Mouse (Mus musculus) CH12.LX (cell line): ENCODE data around the gene Olfr1417. TPM values are rescaled to one million over a fixed set of nuclear protein-coding genes. Genes with fewer than 3 reads are reported as not detected.

ENCODE experiments used
- DNase-seq: peaks from one replicate; pipeline ENCODE4 v3.0.0-alpha.2; 2013; ENCODE audit errors: extremely low read depth
- H3K27ac ChIP-seq: 2 replicates; pipeline ENCODE4 v1.5.1; 2012; ENCODE audit warnings: low read depth, mild to moderate bottlenecking, control low read depth, moderate library complexity; ENCODE audit not compliant: insufficient read depth
- H3K27me3 ChIP-seq: replicated peaks from 2 replicates; pipeline ENCODE3; 2012; ENCODE audit warnings: inconsistent platforms
- H3K36me3 ChIP-seq, 2 experiments: replicated peaks in 1 of 2; 2 replicates each; pipeline versions ENCODE3 to v1.6.1; 2012; ENCODE audit warnings: inconsistent platforms in 1 of 2, low read length in 1 of 2, mild to moderate bottlenecking in 1 of 2, mixed read lengths in 1 of 2, moderate library complexity in 1 of 2; ENCODE audit not compliant: control insufficient read depth in 1 of 2, insufficient read depth in 1 of 2
- H3K4me1 ChIP-seq, 2 experiments: 2 replicates each; pipeline ENCODE4 v1.6.1; 2012; ENCODE audit warnings: inconsistent platforms in 1 of 2, moderate library complexity in 1 of 2; ENCODE audit not compliant: insufficient read depth in 2 of 2, control insufficient read depth in 1 of 2
- H3K4me2 ChIP-seq: 2 replicates; pipeline ENCODE4 v1.6.1; 2012; ENCODE audit warnings: low read depth, mild to moderate bottlenecking, control low read depth; ENCODE audit not compliant: poor library complexity, insufficient read depth, severe bottlenecking
- H3K4me3 ChIP-seq, 3 experiments: fragments of 150-350 bp in 1 of 3; sonication (generic) in 1 of 3; replicated peaks in 1 of 3; 2 replicates each; pipeline versions ENCODE3 to v1.5.1; 2011 to 2012; ENCODE audit warnings: low read depth in 2 of 3, low read length in 2 of 3, mild to moderate bottlenecking in 2 of 3, moderate library complexity in 2 of 3, control low read depth in 1 of 3, improper control_type of control experiment in 1 of 3, inconsistent platforms in 1 of 3, mixed read lengths in 1 of 3; ENCODE audit not compliant: poor library complexity in 1 of 3
- H3K79me2 ChIP-seq: replicated peaks from 2 replicates; pipeline ENCODE4 v1.6.1; 2012; ENCODE audit warnings: mild to moderate bottlenecking, moderate library complexity; ENCODE audit not compliant: control insufficient read depth, poor library complexity, insufficient read depth, severe bottlenecking; ENCODE audit errors: extremely low read depth
- H3K9ac ChIP-seq: 2 replicates; pipeline ENCODE4 v1.6.1; 2012; ENCODE audit warnings: low read depth, mild to moderate bottlenecking, control low read depth, moderate library complexity; ENCODE audit not compliant: insufficient read depth
- H3K9me3 ChIP-seq: replicated peaks from 2 replicates; pipeline ENCODE3; 2012; ENCODE audit warnings: low read length, inconsistent platforms, mixed read lengths
- BHLHE40 ChIP-seq: IDR thresholded peaks from 2 replicates; pipeline ENCODE4 v1.6.1; 2011; ENCODE audit warnings: mild to moderate bottlenecking, low read depth, low read length, improper control_type of control experiment
- CHD1 ChIP-seq: IDR thresholded peaks from 2 replicates; pipeline ENCODE4 v1.6.1; 2012; ENCODE audit warnings: low read depth, low read length, improper control_type of control experiment, inconsistent platforms
- CHD2 ChIP-seq: IDR thresholded peaks from 2 replicates; pipeline ENCODE4 v1.6.1; 2011; ENCODE audit warnings: low read length, improper control_type of control experiment
- ELF1 ChIP-seq: IDR thresholded peaks from 2 replicates; pipeline ENCODE4 v1.6.1; 2014; ENCODE audit warnings: low read depth, mild to moderate bottlenecking, inconsistent platforms, low read length, improper control_type of control experiment
- EP300 ChIP-seq: IDR thresholded peaks from 2 replicates; pipeline ENCODE4 v1.6.1; 2011; ENCODE audit warnings: low read length, improper control_type of control experiment
- ETS1 ChIP-seq: conservative IDR thresholded peaks from 2 replicates; pipeline ENCODE4 v1.6.1; 2012; ENCODE audit warnings: low read depth, mild to moderate bottlenecking, inconsistent platforms, low read length, improper control_type of control experiment, moderate library complexity
- GABPA ChIP-seq: IDR thresholded peaks from 2 replicates; pipeline ENCODE4 v1.6.1; 2012; ENCODE audit warnings: low read depth, low read length, improper control_type of control experiment, inconsistent platforms; ENCODE audit not compliant: insufficient replicate concordance
- HCFC1 ChIP-seq: IDR thresholded peaks from 2 replicates; pipeline ENCODE4 v1.6.1; 2012; ENCODE audit warnings: low read depth, mild to moderate bottlenecking, inconsistent platforms, low read length, improper control_type of control experiment
- JUN ChIP-seq: IDR thresholded peaks from 2 replicates; pipeline ENCODE4 v1.6.1; 2011; ENCODE audit warnings: low read depth, mild to moderate bottlenecking, low read length, improper control_type of control experiment, moderate library complexity; ENCODE audit not compliant: insufficient read depth
- JUND ChIP-seq: conservative IDR thresholded peaks from 2 replicates; pipeline ENCODE4 v1.6.1; 2011; ENCODE audit warnings: low read depth, low read length, improper control_type of control experiment
- KAT2A ChIP-seq: IDR thresholded peaks from 2 replicates; pipeline ENCODE4 v1.6.1; 2012; ENCODE audit warnings: low read length, improper control_type of control experiment, inconsistent platforms; ENCODE audit not compliant: insufficient replicate concordance
- MAFK ChIP-seq: IDR thresholded peaks from 2 replicates; pipeline ENCODE4 v1.6.1; 2011; ENCODE audit warnings: low read length, improper control_type of control experiment; ENCODE audit not compliant: insufficient replicate concordance
- MAX ChIP-seq: IDR thresholded peaks from 2 replicates; pipeline ENCODE4 v1.6.1; 2011; ENCODE audit warnings: low read length, improper control_type of control experiment
- MAZ ChIP-seq: IDR thresholded peaks from 2 replicates; pipeline ENCODE4 v1.6.1; 2012; ENCODE audit warnings: low read depth, mild to moderate bottlenecking, inconsistent platforms, low read length, improper control_type of control experiment, moderate library complexity
- MXI1 ChIP-seq: IDR thresholded peaks from 2 replicates; pipeline ENCODE4 v1.6.1; 2011; ENCODE audit warnings: mild to moderate bottlenecking, low read depth, low read length, improper control_type of control experiment
- MYC ChIP-seq: IDR thresholded peaks from 2 replicates; pipeline ENCODE4 v1.6.1; 2011; ENCODE audit warnings: low read depth, mild to moderate bottlenecking, improper control_type of control experiment, low read length
- NELFE ChIP-seq: IDR thresholded peaks from 2 replicates; pipeline ENCODE4 v1.6.1; 2011; ENCODE audit warnings: low read depth, low read length, improper control_type of control experiment
- RAD21 ChIP-seq: IDR thresholded peaks from 2 replicates; pipeline ENCODE4 v1.6.1; 2011; ENCODE audit warnings: low read depth, mild to moderate bottlenecking, low read length, improper control_type of control experiment, moderate library complexity
- SIN3A ChIP-seq: IDR thresholded peaks from 2 replicates; pipeline ENCODE4 v1.6.1; 2012; ENCODE audit warnings: low read length, improper control_type of control experiment, inconsistent platforms
- SMC3 ChIP-seq: IDR thresholded peaks from 2 replicates; pipeline ENCODE4 v1.6.1; 2011; ENCODE audit warnings: low read depth, low read length, improper control_type of control experiment
- TBP ChIP-seq: conservative IDR thresholded peaks from 2 replicates; pipeline ENCODE4 v1.6.1; 2011; ENCODE audit warnings: low read depth, low read length, improper control_type of control experiment
- TCF12 ChIP-seq: IDR thresholded peaks from 2 replicates; pipeline ENCODE4 v1.6.1; 2014; ENCODE audit warnings: low read depth, mild to moderate bottlenecking, inconsistent platforms, low read length, improper control_type of control experiment
- UBTF ChIP-seq: IDR thresholded peaks from 2 replicates; pipeline ENCODE4 v1.6.1; 2012; ENCODE audit warnings: low read depth, mild to moderate bottlenecking, inconsistent platforms, low read length, improper control_type of control experiment, moderate library complexity
- USF1 ChIP-seq: IDR thresholded peaks from 2 replicates; pipeline ENCODE4 v1.6.1; 2014; ENCODE audit warnings: low read depth, mild to moderate bottlenecking, inconsistent platforms, low read length, improper control_type of control experiment
- USF2 ChIP-seq: conservative IDR thresholded peaks from 2 replicates; pipeline ENCODE4 v1.6.1; 2011; ENCODE audit warnings: low read depth, low read length, improper control_type of control experiment
- ZC3H11A ChIP-seq: IDR thresholded peaks from 2 replicates; pipeline ENCODE4 v1.6.1; 2012; ENCODE audit warnings: low read depth, mild to moderate bottlenecking, inconsistent platforms, low read length, improper control_type of control experiment
- ZKSCAN1 ChIP-seq: IDR thresholded peaks from 2 replicates; pipeline ENCODE4 v1.6.1; 2012; ENCODE audit warnings: low read depth, inconsistent platforms, low read length, improper control_type of control experiment, borderline replicate concordance
- ZMIZ1 ChIP-seq: IDR thresholded peaks from 2 replicates; pipeline ENCODE4 v1.6.1; 2012; ENCODE audit warnings: low read depth, mild to moderate bottlenecking, inconsistent platforms, low read length, improper control_type of control experiment
- dilution Hi-C: fragments of 300-500 bp; cut with MboI; formaldehyde crosslinking; loops from 2 replicates; pipeline ENCODE4 v1.14.3; 2020; ENCODE audit warnings: low sequenced_read_pairs; ENCODE audit not compliant: extremely low pct_unique_long_range_greater_than_20kb, extremely low pct_ligation_motif_present
- in situ Hi-C: fragments of 300-500 bp; cut with MboI; formaldehyde crosslinking; loops from 3 replicates; pipeline ENCODE4 v1.14.3; 2019; ENCODE audit warnings: low sequenced_read_pairs, low pct_ligation_motif_present, low pct_unique_long_range_greater_than_20kb, mixed read lengths
- polyA plus RNA-seq: library from polyadenylated mRNA; unstranded; fragments of >175 nt; gene quantifications from 2 replicates; pipeline ENCODE4 v1.2.1, GENCODE M21; 2012; ENCODE audit warnings: low read depth; ENCODE audit not compliant: insufficient read length
- total RNA-seq, 2 experiments: library from RNA; depleted of rRNA; stranded (reverse); fragments of 300-350 nt in 1 of 2; fragments of >200 nt in 1 of 2; gene quantifications; 2 replicates each; pipeline ENCODE4 v1.2.3; 2012 to 2014

The Olfr1417 gene
- total and polyA plus RNA-seq, 3 experiments, result not detected

GRCm38 (mm10) chr19:11810856-11811255 lies 28.2 kb downstream of the Olfr1417 start:
- in situ Hi-C loops, result no loop called here
- dilution Hi-C loops, result no loop called here
- no peak overlapping the region for H3K27ac ChIP-seq
- H3K36me3 ChIP-seq, result no peaks in the 10 kb centered on the region
- TF ChIP-seq NELFE (no peak), GABPA (no peak), EP300 (no peak), MAZ (no peak), ZC3H11A (no peak), JUND (no peak), ZKSCAN1 (no peak), ELF1 (no peak), USF2 (no peak), UBTF (no peak), TBP (no peak), MYC (no peak), JUN (no peak), MAFK (no peak)
- H3K9me3 ChIP-seq, result no peaks in the 10 kb centered on the region
- DNase-seq, result no peak
- H3K27me3 ChIP-seq, result peaks cover 8% of the 10 kb centered on the region
- no peak overlapping the region for H3K4me3 ChIP-seq
- H3K79me2 ChIP-seq, result no peaks in the 10 kb centered on the region
- no peak overlapping the region for H3K4me2 ChIP-seq
- no peaks in the 10 kb centered on the region for H3K4me1 ChIP-seq
- no peak overlapping the region for H3K9ac ChIP-seq

- TF ChIP-seq HCFC1 (no peak), USF1 (no peak), RAD21 (no peak), MXI1 (no peak), BHLHE40 (no peak), SMC3 (no peak), TBP (no peak), SIN3A (no peak), MAX (no peak), CHD1 (no peak), ZMIZ1 (no peak), ELF1 (no peak), TCF12 (no peak), MAZ (no peak), ETS1 (no peak), MAFK (no peak), KAT2A (no peak), CHD2 (no peak)
- Histone ChIP-seq H3K79me2 (no peaks in the 10 kb centered on the region), H3K27me3 (peaks cover 5% of the 10 kb centered on the region), H3K27ac (no peak overlapping the region), H3K9ac (no peak overlapping the region), H3K4me3 (no peak overlapping the region), H3K4me2 (no peak overlapping the region), H3K9me3 (no peaks in the 10 kb centered on the region), H3K4me1 (no peaks in the 10 kb centered on the region), H3K36me3 (no peaks in the 10 kb centered on the region)
- in situ Hi-C loops, result no loop called here
- dilution Hi-C loops, result no loop called here
- DNase-seq, result no peak
Measured at GRCm38 (mm10) chr19:11810003-11810758, 28.8 kb downstream of the Olfr1417 start.
